Mouse (Mus musculus) frontal cortex, postnatal 36 days (tissue): ENCODE results near the gene Sptb.

Source experiments
- DNase-seq, 2 experiments: peaks; one replicate each; pipeline ENCODE4 v3.0.0; 2022; ENCODE audit warnings: low spot score in 2 of 2

The Sptb gene

GRCm38 (mm10) chr12:76710351-76711100, at the start of gene Sptb:
Gene Sptb (minus strand): TSS chr12:76710547.
- DNase-seq, result peak in 1 of 2 experiments; percentile 52

- peak in 1 of 2 experiments; percentile 68 for DNase-seq
These were observed 42.4 kb upstream of the Sptb start for GRCm38 (mm10) chr12:76752652-76753318.

- DNase-seq, result no peak
These were observed 40.6 kb upstream of the Sptb start for GRCm38 (mm10) chr12:76750866-76751459.

GRCm38 (mm10) chr12:76727955-76728354, 17.6 kb upstream of the Sptb start:
- no peak for DNase-seq

GRCm38 (mm10) chr12:76722026-76722425, 11.7 kb upstream of the Sptb start:
- no peak for DNase-seq

- no peak for DNase-seq
These were observed 10.2 kb upstream of the Sptb start for GRCm38 (mm10) chr12:76720572-76720971.

- DNase-seq, result no peak
These were observed 8.0 kb upstream of the Sptb start for GRCm38 (mm10) chr12:76718384-76718783.

GRCm38 (mm10) chr12:76709795-76710350, 474 bp downstream of the Sptb start:
- peak; percentile 76 for DNase-seq

GRCm38 (mm10) chr12:76708956-76709794, 1.2 kb downstream of the Sptb start:
- peak in 1 of 2 experiments; percentile 24 for DNase-seq

- no peak for DNase-seq
These were observed 2.2 kb downstream of the Sptb start for GRCm38 (mm10) chr12:76708181-76708580.

- DNase-seq, result peak; percentile 8 to 13
These were observed 13.9 kb downstream of the Sptb start for GRCm38 (mm10) chr12:76696380-76696935.

GRCm38 (mm10) chr12:76695773-76696172, 14.6 kb downstream of the Sptb start:
- DNase-seq, result no peak

- peak; percentile 60 to 61 for DNase-seq
These were observed 15.4 kb downstream of the Sptb start for GRCm38 (mm10) chr12:76694801-76695505.

GRCm38 (mm10) chr12:76687498-76688200, 22.7 kb downstream of the Sptb start:
- no peak for DNase-seq

GRCm38 (mm10) chr12:76685647-76686046, 24.7 kb downstream of the Sptb start:
- DNase-seq, result no peak

- no peak for DNase-seq
These were observed 25.9 kb downstream of the Sptb start for GRCm38 (mm10) chr12:76684493-76684892.

GRCm38 (mm10) chr12:76681937-76682336, 28.4 kb downstream of the Sptb start:
- DNase-seq, result no peak

- DNase-seq, result no peak
These were observed 33.3 kb downstream of the Sptb start for GRCm38 (mm10) chr12:76677068-76677467.

- peak in 1 of 2 experiments; percentile 38 for DNase-seq
These were observed 33.9 kb downstream of the Sptb start for GRCm38 (mm10) chr12:76676477-76676876.

- no peak for DNase-seq
These were observed 35.0 kb downstream of the Sptb start for GRCm38 (mm10) chr12:76675364-76675763.
